Mouse (Mus musculus) cerebellum, adult 2 months (tissue): ENCODE results near the gene C2cd4d.

Source experiments
- CTCF ChIP-seq: fragments of 200-500 bp; IDR thresholded peaks from 2 replicates; pipeline ENCODE4 v1.5.1; 2011; ENCODE audit warnings: low read depth, mild to moderate bottlenecking, control low read depth, low read length, moderate library complexity, borderline replicate concordance; ENCODE audit not compliant: insufficient read depth
- POLR2A ChIP-seq: fragments of 200-500 bp; IDR thresholded peaks from 2 replicates; pipeline ENCODE4 v1.6.1; 2011; ENCODE audit warnings: low read length, control low read depth, borderline replicate concordance; ENCODE audit not compliant: insufficient read depth

DNA sequence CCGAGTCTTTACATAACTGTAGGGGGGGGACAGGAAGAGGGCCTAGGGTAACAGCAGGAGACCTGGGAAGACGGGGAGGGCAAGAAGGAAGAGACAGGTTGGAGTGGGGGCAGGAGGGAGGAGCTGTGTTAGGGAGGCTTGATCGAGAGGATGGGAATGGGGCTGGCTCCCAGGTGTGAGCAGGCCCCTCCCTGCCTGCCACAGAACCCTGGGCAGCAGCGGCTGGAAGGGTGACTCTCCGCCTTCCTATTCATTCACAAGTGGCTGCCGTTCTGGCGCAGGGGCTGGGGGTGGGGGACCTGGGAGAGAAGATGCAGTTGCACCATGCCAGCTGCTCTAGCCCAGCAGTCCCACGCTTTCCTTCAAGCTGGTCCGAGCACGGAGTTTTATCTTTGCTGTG is 10.9 kb downstream of the C2cd4d start:
- TF ChIP-seq CTCF (no peak), POLR2A (no peak)
